Mouse (Mus musculus) natural killer cell, adult 2 months (primary cell): Measurements from ENCODE around the gene Fgf11.

Source experiments
- DNase-seq, 2 experiments: peaks; one replicate each; pipeline ENCODE4 v3.0.0; 2022; ENCODE audit warnings: low spot score in 2 of 2

The Fgf11 gene

DNA sequence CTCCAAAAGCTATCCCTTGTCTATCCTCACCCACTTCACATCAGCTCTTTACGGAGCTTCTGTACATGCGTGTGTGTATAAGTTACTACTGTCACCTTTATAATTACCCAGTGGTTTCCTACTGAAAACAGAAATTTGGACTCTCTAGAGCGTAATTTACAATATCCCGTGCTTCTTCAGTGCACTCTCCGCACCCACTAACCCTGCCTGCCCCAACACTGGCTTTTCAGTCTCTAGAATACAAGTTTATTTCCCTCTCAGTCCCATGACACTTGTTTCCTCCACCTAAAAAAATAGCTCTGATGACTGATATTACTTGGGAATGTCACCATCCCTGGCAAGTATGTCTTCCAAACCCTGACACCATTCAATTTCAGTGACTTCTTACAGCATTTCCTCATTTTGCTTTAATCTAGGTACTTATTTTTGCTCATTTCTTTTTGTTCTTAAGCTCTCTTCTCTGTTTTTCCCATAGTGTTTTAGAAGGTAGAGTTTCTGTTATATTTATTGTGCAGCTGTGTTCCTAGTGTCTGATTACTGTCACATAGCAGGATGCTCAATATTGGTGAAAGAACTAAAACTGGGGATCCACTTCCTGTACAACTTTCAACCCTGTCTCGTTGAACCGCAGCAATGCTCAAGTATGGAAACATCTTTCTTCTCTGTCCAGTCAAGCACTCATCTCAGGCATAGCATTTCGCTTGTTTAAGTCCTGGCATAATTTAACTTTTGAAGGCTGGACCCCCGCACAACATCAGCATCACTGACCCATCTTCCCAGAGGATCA lies 44.2 kb downstream of the Fgf11 start:
- no peak for DNase-seq

DNA sequence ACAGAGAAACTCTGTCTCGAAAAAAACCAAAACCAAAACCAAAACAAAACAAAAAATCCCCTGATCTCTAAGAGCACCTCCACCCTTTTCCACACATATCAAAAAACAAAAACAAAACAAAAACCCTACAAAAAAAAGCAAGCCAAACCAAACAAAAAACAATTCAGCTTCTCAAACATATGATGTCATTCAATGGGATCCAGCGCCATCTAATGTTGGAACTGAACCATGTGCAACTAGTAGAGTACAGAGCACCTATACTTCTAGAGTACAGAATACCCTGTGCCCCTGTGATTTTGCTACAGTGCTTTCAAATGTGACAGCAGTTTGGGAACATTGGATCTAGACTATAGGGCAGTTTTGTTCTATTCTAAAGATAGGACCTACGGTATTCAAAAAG lies 47.0 kb downstream of the Fgf11 start:
- DNase-seq: peak; percentile 52 to 63

DNA sequence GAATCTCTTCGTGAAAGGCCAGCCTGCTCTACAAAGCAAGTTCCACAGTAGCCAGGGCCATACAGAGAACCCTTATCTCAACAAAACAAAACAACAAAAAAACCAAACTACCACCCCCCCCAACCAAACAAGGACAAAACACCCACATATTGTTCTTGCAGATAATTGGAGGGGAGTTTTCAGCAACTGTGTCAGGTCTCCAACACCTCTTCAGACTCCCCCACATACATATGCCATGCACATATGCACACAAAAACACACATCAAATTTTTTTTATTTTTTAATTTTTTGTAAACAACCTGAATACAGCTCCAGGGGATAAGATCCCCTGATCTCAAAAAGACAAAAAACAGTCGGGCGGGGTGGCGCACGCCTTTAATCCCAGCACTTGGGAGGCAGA lies 47.4 kb downstream of the Fgf11 start:
- no peak for DNase-seq

DNA sequence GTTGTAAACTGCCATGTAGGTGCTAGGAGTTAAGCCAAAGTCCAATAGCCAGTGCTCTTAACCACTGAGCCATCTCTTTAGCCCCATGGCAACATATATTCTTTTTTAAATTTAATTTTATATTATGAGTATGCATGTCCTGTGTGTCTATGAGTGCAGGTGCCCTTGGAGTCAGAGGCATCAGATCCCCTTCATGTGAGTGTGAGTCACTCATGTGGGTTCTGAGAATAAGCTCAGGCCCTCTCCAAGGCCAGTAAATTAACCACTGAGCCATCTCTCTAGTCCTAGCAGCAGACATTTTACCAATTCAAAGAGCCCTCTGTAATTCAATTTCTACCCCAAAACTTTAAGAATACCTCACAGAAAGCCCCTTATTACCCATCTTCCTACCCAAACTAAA lies 49.0 kb downstream of the Fgf11 start:
- DNase-seq: no peak

DNA sequence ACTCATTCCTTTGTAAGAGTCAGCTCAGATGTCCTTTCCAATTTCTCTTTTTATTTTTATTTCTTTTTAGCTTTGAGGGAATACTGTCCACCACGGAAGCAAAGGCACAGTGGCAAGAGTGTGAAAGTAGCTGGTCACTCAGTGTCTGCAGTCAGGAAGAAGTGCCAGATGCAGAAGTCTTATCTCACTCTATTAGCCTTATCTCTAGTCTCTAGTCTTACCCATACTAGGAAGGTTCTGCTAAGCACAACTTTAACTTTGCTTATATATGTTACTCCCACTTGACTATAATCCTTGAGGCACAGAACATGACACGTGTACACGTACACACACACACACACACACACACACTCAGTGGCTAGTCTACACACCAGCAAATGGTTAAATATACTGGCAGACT lies 50.0 kb downstream of the Fgf11 start:
- DNase-seq: no peak
